Mouse (Mus musculus) spleen, adult 12 weeks (tissue): ENCODE data around the gene March1.
"Not testable (repeated sequence)": the region's sequence is repeated elsewhere in the genome, so short reads cannot be mapped to it uniquely, and the experiment has no call there.

Experiments used
- DNase-seq: peaks from one replicate; pipeline ENCODE4 v3.0.0; 2022; ENCODE audit warnings: low spot score

The March1 gene

GRCm38 (mm10) chr8:66323045-66323807, 705.5 kb downstream of the March1 start:
- no peak for DNase-seq

DNA sequence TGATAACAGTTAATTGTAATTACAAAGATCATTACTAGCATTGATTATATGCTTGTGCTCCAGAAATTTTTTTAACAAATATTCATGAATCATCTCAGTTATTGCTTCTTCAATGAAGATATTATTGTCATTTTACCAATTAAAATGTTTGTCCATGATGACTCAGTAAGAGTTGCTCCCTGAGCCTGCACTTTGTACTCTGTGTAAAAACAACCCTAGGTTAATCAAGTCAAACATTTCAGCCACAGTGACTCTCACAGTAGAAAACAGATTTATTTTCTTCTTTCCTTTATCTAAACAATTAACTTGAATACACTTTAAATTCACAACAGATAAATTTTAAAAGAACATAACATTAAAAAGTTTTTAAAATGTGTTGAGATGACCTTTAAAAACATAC, 708.7 kb downstream of the March1 start:
- DNase-seq: no peak

GRCm38 (mm10) chr8:66332206-66332605, 714.5 kb downstream of the March1 start:
- DNase-seq: no peak

DNA sequence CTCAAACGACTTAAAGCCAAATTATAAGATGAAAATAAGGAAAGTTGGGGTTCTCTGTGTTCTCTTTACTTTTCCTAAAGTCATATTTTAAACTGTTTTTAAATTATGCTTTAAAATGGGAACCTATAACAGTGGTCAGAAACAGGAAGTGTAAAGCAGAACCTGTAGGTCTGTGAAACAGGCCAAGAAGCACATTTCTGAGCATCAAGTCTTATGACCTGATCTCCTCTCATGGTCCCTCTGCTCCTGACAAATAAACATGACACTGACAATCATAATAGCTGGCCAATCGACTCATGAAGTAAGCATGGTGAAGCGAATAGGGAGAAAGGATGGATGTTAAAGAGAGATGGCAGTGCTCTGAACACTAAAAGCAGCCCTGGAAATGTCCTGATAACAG, 716.6 kb downstream of the March1 start:
- DNase-seq: no peak

DNA sequence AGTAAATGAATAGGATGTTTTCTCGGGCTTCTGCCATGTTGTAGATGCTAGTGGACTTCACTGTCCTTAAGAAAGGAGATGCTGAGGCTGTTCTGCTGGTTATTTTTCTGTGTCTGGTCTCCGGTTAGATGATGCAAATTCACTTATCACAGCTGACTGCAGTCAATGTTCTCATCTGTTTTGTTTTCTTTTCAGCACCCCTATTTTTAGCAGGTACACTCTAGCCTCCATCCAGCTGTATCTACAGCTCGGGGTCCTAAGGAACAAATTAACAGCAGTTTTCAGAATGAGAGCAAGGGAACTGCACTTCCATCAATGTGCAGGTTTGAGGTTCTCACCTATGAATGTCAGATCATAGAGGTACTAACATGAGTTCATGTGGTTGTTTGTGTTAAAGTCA, 721.9 kb downstream of the March1 start:
- DNase-seq: no peak

DNA sequence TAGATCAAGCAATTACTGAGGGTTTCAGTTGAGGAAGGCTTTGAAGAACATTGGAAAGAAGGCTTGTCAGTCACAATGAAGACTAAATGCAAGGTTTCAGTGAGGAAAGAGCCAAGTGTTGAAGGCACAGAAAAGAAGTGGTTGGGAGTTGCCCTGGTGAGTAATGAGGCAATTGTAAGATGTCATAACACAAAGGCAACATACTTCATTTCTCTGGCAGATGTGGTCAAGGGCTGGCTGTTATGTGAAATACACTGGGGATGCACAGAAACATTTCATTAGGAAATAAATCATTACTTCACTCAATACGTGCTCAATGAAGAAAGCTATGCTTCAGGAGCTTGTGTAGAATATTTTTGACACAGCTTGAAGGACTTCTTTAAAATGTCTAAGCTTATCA, 725.2 kb downstream of the March1 start:
- no peak for DNase-seq

DNA sequence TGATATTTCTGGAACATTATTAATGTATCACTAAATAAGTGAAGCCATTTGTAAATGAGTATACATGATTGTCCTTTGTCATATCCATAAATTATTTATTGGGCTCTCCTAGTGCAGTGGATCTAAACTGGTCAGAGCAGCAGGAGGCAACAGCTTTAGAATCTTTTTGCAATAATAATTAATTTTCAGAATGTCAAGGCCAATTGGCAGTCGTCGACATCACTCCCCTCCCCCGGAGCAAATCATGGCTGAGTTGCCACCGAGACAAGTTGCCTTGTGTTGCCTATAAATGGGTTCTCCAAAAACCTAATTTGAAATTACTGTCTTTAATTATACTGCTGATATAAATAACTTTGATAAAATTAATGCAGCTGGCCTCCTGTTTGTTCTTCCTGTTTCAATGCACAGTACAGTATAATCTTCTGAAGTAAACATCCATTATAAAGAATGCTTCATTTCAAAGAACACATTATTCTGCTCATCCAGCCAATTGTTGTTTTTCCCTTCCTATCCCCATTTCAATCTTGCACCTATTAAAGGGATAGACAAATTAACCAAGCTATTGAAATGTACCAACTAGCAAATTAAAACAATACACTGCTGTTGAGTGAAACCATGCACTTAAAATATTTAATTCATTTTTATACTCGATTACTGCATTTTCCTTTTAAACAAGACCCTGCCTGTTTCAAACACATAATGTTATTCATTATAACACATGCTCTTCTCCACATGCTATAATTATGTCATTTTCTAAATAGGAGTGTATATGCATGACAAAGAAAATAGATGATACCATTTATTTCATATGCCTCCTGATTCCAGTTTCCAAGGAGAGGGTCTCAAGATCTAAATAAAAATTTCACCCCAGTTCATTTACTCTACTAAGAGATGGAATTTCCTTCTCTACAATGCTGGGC, 745.4 kb downstream of the March1 start:
- DNase-seq: no peak

- no peak for DNase-seq
These were observed 766.1 kb downstream of the March1 start for GRCm38 (mm10) chr8:66383694-66384373.

GRCm38 (mm10) chr8:66386008-66386407, 768.3 kb downstream of the March1 start:
- DNase-seq: no peak

DNA sequence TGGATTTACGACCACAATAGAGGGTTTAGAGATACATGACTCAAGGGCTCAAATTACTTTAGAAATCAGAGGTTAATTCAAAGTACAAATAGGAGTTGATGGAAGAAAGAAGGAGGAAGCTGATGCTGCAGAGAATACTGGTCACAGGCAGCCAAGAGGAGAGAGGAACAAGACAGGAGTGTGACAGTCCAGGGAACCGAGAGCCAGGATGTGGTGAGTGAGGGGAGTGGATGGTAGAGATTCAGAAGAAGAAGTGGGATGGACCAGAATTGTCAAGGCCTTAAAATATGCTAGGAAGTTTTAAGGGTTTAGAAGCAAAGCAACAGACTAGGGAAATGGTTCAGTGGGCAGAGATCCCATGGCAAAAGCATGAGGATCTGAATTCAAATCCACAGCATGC, 771.0 kb downstream of the March1 start:
- DNase-seq: no peak

GRCm38 (mm10) chr8:66391554-66391953, 773.9 kb downstream of the March1 start:
- DNase-seq: no peak

DNA sequence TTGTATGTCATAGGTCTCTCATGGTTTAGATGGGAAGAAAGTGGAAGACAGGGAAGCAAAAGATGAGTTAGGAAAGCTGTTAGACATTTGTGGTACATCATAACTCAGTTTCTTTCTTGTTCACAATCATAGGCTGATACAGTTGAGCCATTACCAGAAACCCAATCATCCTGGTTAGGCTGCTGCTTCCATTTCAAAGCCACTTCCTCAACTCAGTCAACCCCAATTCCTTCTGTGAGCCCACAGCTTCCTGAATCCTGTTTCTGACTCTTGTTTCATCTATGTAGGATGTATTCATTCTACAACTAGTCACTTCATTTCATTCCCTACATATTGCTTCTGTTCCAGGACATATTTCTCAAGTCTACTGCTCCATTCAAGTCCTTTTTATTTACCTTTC, 775.2 kb downstream of the March1 start:
- no peak for DNase-seq

- DNase-seq: no peak
These were observed 776.4 kb downstream of the March1 start for GRCm38 (mm10) chr8:66394148-66394547.

- DNase-seq: no peak
These were observed 780.1 kb downstream of the March1 start for GRCm38 (mm10) chr8:66397811-66398210.

- no peak for DNase-seq
These were observed 782.4 kb downstream of the March1 start for GRCm38 (mm10) chr8:66400050-66400449.

DNA sequence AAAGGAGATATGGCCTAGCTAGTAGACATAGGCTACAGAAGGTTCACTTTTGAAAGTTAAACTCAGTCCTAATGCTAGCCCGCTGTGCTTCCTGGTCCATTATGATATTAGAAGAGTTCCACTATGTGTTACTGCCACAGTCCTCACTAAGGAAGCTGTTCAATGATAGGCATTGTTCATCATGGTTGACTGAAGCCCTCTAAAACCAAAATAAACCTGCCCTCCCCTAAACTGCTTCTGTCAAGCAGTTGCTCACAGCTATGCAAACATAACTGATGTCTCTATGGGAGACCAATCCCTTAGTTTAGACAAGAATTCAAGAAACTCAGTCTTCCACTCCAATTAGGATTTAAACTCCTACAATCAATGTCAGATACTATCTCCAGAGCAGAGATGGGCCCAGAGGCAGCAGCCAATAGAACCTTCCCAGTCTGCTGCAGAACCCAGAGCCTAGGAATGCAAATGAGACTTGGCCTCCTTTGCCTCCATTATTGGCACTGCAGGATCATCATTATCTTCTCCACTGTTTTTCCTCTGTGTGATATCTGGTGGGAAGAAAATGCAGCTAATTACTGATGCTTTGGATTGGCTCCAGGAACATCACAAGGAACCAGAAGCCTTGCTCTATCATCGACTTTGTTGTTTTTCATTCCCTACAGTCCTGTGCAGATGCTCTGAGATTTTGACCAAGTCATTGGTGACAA, 787.2 kb downstream of the March1 start:
- no peak for DNase-seq

GRCm38 (mm10) chr8:66405796-66406195, 788.1 kb downstream of the March1 start:
- not testable (repeated sequence) for DNase-seq

DNA sequence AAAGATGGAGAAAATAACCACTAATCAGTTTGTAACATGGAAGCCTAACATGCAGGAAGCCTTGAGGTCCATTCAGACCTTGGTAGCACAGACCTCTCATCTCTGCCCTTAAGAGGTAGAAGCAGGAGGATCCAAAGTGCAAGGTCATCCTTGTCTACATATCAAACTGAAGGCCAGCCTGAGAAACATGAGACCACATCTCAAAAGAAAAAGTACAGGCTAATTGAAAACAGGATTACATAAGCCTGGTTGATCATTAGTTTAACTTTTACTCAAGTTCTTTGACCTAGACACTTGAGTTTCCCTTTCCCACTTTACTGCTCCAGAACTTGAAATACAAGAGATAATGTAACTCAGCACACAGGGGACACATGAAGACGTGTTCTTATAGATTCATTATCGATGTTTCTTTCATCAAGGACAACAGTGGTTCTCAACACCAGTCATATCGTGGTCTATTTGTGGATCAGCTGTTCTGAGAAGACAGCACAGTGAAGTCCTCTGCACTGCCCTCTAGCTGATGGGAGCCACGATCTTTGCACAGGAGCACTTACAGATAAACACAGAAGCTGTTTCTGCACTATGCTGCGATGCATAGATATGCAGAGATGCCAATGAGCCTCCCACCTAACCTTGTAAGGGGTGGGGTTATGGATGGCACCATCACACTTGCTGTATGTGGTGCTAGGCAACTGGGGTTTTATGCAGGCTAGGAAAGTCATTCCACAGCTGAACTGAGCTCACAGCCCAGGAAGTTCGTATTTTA, 789.1 kb downstream of the March1 start:
- no peak for DNase-seq

DNA sequence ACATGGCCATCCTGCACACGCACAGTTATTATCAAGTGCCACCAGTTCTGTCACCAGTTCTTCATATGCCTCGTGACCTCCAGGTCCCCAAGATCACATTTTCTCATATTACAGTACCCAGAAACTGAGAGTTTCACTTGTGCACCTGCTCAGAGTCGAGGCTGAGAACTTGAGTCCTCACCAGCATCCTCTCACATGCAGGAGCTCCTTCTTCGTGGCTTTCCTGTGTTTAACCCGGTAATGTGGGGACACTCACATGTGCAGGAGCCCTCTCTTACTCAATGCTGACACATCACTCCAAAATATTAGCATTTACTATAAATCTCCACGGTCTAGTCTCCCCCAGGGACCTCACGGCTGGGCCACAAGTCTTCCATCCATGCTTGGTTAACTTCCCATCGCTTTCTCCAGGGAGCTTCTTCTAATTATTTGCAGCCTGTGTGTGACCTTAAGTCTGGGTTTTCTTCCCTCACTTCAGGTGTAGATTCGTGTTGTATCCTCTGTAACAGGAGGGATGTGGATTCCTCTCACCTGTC, 792.4 kb downstream of the March1 start:
- DNase-seq: no peak

DNA sequence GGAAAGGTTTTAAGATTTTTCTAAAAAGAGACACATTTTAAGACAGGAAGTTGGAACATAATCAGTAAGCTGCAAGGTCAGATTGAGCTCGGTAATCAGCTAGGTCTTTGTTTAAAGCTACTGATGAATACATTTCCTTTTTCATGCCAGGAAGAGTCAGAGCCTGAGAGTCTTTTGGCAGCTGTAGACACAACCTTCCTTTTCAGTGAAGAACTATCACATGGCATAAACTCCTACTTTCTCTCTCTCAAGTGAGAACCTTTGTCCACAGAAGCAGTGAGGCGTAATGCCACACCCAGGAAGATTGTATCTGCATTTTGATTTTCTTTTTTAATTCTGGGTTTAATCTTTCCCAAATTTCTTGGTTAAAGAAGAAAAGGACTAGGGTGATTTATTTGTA, 795.4 kb downstream of the March1 start:
- DNase-seq: no peak

DNA sequence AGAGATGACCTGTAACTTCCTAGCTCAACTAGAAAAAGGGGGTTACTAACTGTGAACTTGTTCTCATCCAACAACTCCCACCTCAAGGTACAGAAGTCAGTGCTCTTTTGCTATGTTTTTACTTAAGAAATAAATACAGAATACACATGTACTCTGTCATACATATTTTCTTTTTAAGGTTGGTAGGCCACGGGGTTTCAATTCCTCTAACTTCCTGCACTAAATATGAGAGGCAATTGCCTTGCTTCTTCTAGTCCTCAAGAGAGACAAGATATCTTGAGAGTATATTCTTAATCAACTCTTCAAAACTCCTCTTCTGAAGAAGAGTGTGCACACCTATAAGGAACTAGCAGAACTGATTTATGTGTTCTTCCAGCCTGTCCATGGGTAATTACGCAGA, 797.5 kb downstream of the March1 start:
- DNase-seq: no peak
